Mouse (Mus musculus): ENCODE measurements around the gene Amigo2. TPM values are rescaled to one million over a fixed set of nuclear protein-coding genes. Genes with fewer than 3 reads are reported as not detected.

Amigo2 gene
- polyA plus RNA-seq, 1 experiment from 2014 or later: 7.6 TPM

DNA sequence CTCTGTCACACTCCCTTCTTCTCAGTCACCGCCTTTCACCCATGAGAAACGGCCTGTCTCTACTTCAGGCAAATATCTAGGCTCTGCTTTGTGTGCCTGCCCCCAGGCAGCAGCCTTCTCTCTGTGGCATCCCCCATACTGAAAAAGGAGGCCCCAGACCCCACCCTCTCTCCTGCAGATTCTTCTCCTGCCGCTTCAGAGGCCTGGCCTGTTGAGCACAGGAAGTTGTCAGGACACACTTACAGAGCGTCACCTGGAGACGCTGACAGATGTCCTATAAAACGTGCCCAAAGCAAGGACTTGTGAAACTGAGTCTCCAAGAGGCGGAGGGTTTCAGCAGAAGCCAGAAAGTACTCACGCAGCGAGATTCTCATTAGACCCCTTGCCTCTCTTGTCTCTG lies 33.7 kb upstream of the Amigo2 start:
- H3K4me3 ChIP-seq (replicated peaks): no peak overlapping the region
- ATAC-seq (ENCODE audit: low FRiP score): no peak
- no peak overlapping the region for H3K4me2 ChIP-seq
- no peaks in the 10 kb centered on the region for H3K9me3 ChIP-seq (replicated peaks)
- H3K4me1 ChIP-seq: peaks cover 18% of the 10 kb centered on the region
- H3K36me3 ChIP-seq: no peaks in the 10 kb centered on the region
- no peaks in the 10 kb centered on the region for H3K27me3 ChIP-seq (replicated peaks)
- WGBS: 70% methylated on average over 9 of the region's 9 CpGs
- no peak overlapping the region for H3K9ac ChIP-seq (replicated peaks)
- H3K27ac ChIP-seq (replicated peaks): no peak overlapping the region

DNA sequence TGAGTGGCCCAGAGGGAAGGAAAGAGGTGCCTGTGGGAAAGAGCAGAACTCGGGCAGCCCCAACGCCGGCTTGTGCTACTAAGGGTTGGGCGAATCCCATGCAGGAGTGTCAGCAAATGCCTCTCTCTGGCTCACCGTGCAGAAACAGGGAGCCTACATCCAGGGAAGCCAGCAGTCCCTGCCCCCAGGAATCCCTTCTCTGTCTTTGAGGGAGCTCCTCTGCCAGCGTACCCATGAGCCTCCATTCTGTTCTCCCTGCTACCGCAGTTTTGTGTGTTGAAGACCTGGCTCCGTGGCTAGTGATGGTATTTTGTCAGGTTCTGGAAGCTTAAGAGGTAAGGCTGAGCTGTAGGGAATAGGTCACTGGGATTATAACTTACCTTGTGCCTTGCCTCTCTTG lies 33.0 kb upstream of the Amigo2 start:
- ATAC-seq (ENCODE audit: low FRiP score): no peak
- H3K36me3 ChIP-seq: no peaks in the 10 kb centered on the region
- H3K4me3 ChIP-seq (replicated peaks): no peak overlapping the region
- no peaks in the 10 kb centered on the region for H3K9me3 ChIP-seq (replicated peaks)
- no peak overlapping the region for H3K9ac ChIP-seq (replicated peaks)
- H3K27ac ChIP-seq (replicated peaks): no peak overlapping the region
- no peak overlapping the region for H3K4me2 ChIP-seq
- peaks cover 23% of the 10 kb centered on the region for H3K4me1 ChIP-seq
- 91% methylated on average over 8 of the region's 8 CpGs for WGBS
- H3K27me3 ChIP-seq (replicated peaks): no peaks in the 10 kb centered on the region

DNA sequence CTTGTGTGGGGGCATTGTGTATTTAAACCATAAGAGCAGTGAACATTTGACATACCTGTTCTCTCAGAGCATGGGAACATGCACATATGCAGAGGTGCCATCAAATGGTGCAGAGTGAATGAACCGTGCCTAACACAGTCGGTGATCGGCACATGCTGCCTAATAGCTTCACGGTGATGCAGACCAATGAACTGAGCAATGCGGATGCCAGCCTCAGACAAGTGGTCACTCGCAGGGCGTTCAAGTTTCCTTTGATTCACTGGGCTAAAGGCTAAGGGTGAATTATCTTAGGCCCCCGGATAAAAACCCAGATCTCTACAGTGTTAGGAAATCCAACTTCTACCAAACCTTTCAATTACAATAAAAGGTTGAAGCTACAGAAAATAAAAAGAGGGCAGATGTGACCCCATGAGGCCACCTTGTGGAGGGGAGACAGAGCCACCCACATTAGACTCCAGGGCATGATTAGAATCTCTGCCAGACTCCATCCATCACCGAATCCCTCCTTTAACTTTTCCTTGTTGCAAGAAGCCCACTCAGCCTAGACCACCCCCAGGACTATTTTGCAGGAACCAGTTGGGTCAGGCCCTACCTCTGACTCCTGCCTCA lies 31.4 kb upstream of the Amigo2 start:
- no peaks in the 10 kb centered on the region for H3K36me3 ChIP-seq

GRCm38 (mm10) chr15:97277328-97277727 lies 30.2 kb upstream of the Amigo2 start:
- no peaks in the 10 kb centered on the region for H3K27me3 ChIP-seq (replicated peaks)
- peaks cover 20% of the 10 kb centered on the region for H3K4me1 ChIP-seq
- 68% methylated on average over 10 of the region's 10 CpGs for WGBS
- H3K27ac ChIP-seq (replicated peaks): 0 out of 2 replicates have a peak overlapping the region, but pooled peaks have one; percentile 33
- no peak overlapping the region for H3K4me2 ChIP-seq
- H3K36me3 ChIP-seq: no peaks in the 10 kb centered on the region
- ATAC-seq (ENCODE audit: low FRiP score): no peak
- H3K9ac ChIP-seq (replicated peaks): no peak overlapping the region
- H3K4me3 ChIP-seq (replicated peaks): no peak overlapping the region
- H3K9me3 ChIP-seq (replicated peaks): no peaks in the 10 kb centered on the region

More for the DNA sequence above, 31.4 kb upstream of the Amigo2 start:
- Histone ChIP-seq H3K27ac (replicated peaks) (no peak overlapping the region), H3K4me3 (replicated peaks) (no peak overlapping the region), H3K4me2 (no peak overlapping the region), H3K4me1 (peaks cover 23% of the 10 kb centered on the region), H3K27me3 (replicated peaks) (no peaks in the 10 kb centered on the region), H3K9ac (replicated peaks) (no peak overlapping the region), H3K9me3 (replicated peaks) (no peaks in the 10 kb centered on the region)
- WGBS: 78% methylated on average over 9 of the region's 9 CpGs
- no peak for ATAC-seq (ENCODE audit: low FRiP score)

DNA sequence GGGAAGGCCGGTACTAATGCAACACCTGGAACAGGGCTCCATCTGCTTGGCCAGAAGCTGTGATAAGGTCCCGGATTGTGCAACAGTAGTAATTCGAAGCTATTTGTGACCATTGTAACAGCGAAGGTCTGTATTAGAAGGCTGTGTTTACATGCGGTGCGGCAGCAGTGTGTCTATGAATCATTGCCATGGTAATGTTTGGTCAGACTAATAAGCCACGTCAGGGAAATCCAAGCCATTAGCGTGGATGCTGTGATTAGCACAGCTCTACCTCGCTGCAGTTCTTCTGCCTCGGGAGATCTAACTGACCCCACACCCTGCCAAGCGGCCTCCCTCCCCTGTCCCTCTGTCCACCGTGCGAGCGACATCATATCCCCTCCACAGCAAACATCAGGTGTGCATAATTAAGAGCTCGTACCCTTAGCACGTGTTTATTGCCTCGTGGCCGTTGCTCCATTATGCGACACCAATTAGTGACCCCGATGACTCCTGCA lies 29.6 kb upstream of the Amigo2 start:
- peaks cover 17% of the 10 kb centered on the region for H3K4me1 ChIP-seq
- no peak overlapping the region for H3K9ac ChIP-seq (replicated peaks)
- H3K27me3 ChIP-seq (replicated peaks): no peaks in the 10 kb centered on the region
- H3K36me3 ChIP-seq: no peaks in the 10 kb centered on the region
- 34% methylated on average over 20 of the region's 20 CpGs for WGBS
- 0 out of 2 replicates have a peak overlapping the region, but pooled peaks have one; percentile 33 for H3K27ac ChIP-seq (replicated peaks)
- H3K9me3 ChIP-seq (replicated peaks): no peaks in the 10 kb centered on the region
- ATAC-seq (ENCODE audit: low FRiP score): peak; percentile 61
- no peak overlapping the region for H3K4me3 ChIP-seq (replicated peaks)
- no peak overlapping the region for H3K4me2 ChIP-seq

DNA sequence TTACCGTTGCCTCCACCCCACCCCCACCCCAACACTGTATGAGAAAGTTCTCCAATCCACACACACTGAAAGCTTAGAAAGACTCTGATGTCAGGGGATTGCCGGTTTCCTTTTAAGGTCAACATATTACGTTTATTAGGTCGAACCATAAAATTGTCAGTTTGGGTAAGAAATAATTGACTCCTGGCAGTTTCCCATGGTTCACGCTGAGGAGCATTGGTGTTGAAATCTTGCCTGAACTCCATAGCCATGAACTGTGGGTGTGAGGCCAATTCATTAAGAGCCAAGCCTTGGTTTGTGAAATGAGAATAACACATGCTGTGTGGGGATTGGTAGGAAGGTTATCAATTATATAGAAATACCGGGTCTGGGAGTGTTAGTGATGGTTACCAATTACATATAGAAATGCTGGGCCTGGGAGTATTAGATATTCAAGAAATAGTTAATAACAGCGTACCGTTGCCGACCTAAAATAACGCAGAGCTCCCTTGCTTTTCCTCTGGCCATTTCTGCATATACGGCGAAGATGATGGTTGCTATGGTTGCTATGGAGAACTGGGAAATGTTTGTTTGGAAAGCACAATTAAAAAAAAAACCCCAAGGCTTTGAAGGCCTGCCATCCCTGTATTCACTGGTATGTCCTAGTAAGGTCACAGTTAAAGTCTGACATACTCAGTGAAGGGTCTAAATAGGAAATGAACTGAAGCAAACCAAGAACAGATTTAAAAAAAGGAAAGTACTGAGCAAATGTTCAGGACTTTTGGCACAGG lies 28.7 kb upstream of the Amigo2 start:
- Histone ChIP-seq H3K9me3 (replicated peaks) (no peaks in the 10 kb centered on the region), H3K27me3 (replicated peaks) (no peaks in the 10 kb centered on the region), H3K9ac (replicated peaks) (no peak overlapping the region), H3K27ac (replicated peaks) (no peak overlapping the region; the same call in 1 of the 2 replicates), H3K4me3 (replicated peaks) (no peak overlapping the region), H3K4me2 (no peak overlapping the region), H3K4me1 (peaks cover 17% of the 10 kb centered on the region), H3K36me3 (no peaks in the 10 kb centered on the region)
- WGBS: 72% methylated on average over 12 of the region's 12 CpGs
- ATAC-seq (ENCODE audit: low FRiP score): no peak

- Histone ChIP-seq H3K27ac (replicated peaks) (no peak overlapping the region), H3K36me3 (no peaks in the 10 kb centered on the region), H3K27me3 (replicated peaks) (no peaks in the 10 kb centered on the region), H3K4me2 (no peak overlapping the region), H3K4me1 (peaks cover 17% of the 10 kb centered on the region), H3K4me3 (replicated peaks) (no peak overlapping the region), H3K9ac (replicated peaks) (no peak overlapping the region), H3K9me3 (replicated peaks) (no peaks in the 10 kb centered on the region)
- ATAC-seq (ENCODE audit: low FRiP score): no peak
- WGBS: 80% methylated on average over 3 of the region's 3 CpGs
Observed at GRCm38 (mm10) chr15:97272831-97273230, 25.7 kb upstream of the Amigo2 start.

GRCm38 (mm10) chr15:97271985-97272697 lies 25.1 kb upstream of the Amigo2 start:
- H3K4me2 ChIP-seq: no peak overlapping the region
- peaks cover 16% of the 10 kb centered on the region for H3K4me1 ChIP-seq
- 45% methylated on average over 7 of the region's 7 CpGs for WGBS
- no peak for ATAC-seq (ENCODE audit: low FRiP score)
- H3K36me3 ChIP-seq: no peaks in the 10 kb centered on the region
- H3K4me3 ChIP-seq (replicated peaks): no peak overlapping the region
- no peaks in the 10 kb centered on the region for H3K27me3 ChIP-seq (replicated peaks)
- H3K27ac ChIP-seq (replicated peaks): no peak overlapping the region
- H3K9ac ChIP-seq (replicated peaks): no peak overlapping the region
- no peaks in the 10 kb centered on the region for H3K9me3 ChIP-seq (replicated peaks)

- no peak overlapping the region for H3K4me3 ChIP-seq (replicated peaks)
- no peaks in the 10 kb centered on the region for H3K9me3 ChIP-seq (replicated peaks)
- ATAC-seq (ENCODE audit: low FRiP score): no peak
- 70% methylated on average over 8 of the region's 8 CpGs for WGBS
- H3K9ac ChIP-seq (replicated peaks): no peak overlapping the region
- no peak overlapping the region for H3K4me2 ChIP-seq
- no peaks in the 10 kb centered on the region for H3K36me3 ChIP-seq
- no peaks in the 10 kb centered on the region for H3K27me3 ChIP-seq (replicated peaks)
- H3K4me1 ChIP-seq: no peaks in the 10 kb centered on the region
- no peak overlapping the region for H3K27ac ChIP-seq (replicated peaks)
Observed at GRCm38 (mm10) chr15:97267094-97267695, 20.1 kb upstream of the Amigo2 start.

- Histone ChIP-seq H3K36me3 (no peaks in the 10 kb centered on the region), H3K4me3 (replicated peaks) (no peak overlapping the region), H3K4me1 (no peaks in the 10 kb centered on the region), H3K9ac (replicated peaks) (no peak overlapping the region), H3K27me3 (replicated peaks) (no peaks in the 10 kb centered on the region), H3K27ac (replicated peaks) (no peak overlapping the region), H3K4me2 (no peak overlapping the region), H3K9me3 (replicated peaks) (no peaks in the 10 kb centered on the region)
- ATAC-seq (ENCODE audit: low FRiP score): no peak
- WGBS: 89% methylated on average over 14 of the region's 14 CpGs
Observed at GRCm38 (mm10) chr15:97266236-97266845, 19.3 kb upstream of the Amigo2 start.

- H3K4me3 ChIP-seq (replicated peaks): no peak overlapping the region
- ATAC-seq (ENCODE audit: low FRiP score): no peak
- H3K9ac ChIP-seq (replicated peaks): no peak overlapping the region
- H3K4me2 ChIP-seq: no peak overlapping the region
- H3K4me1 ChIP-seq: no peaks in the 10 kb centered on the region; the same call in 1 of the 2 replicates
- no peaks in the 10 kb centered on the region for H3K9me3 ChIP-seq (replicated peaks)
- WGBS: 81% methylated on average over 9 of the region's 9 CpGs
- H3K36me3 ChIP-seq: no peaks in the 10 kb centered on the region
- no peaks in the 10 kb centered on the region for H3K27me3 ChIP-seq (replicated peaks)
- H3K27ac ChIP-seq (replicated peaks): no peak overlapping the region
Observed at GRCm38 (mm10) chr15:97262251-97262650, 15.2 kb upstream of the Amigo2 start.

Data from neural tube, embryonic 15.5 days (tissue).